Mouse (Mus musculus) lung, postnatal 0 days (tissue): Measurements from ENCODE around the gene Ube2e3.

Experiments
- CTCF ChIP-seq: IDR thresholded peaks from 2 replicates; pipeline ENCODE4 v1.5.1; 2016; ENCODE audit warnings: antibody characterized with exemption, mild to moderate bottlenecking
- EP300 ChIP-seq: IDR thresholded peaks from 2 replicates; pipeline ENCODE4 v1.6.1; 2016; ENCODE audit warnings: antibody characterized with exemption, mild to moderate bottlenecking, control low read depth

- TF ChIP-seq CTCF: no peak
- no peak for TF ChIP-seq EP300
Observed at GRCm38 (mm10) chr2:78961580-78961979, 93.7 kb downstream of the Ube2e3 start.
